Mouse (Mus musculus): ENCODE results near the gene Gimap8.

The Gimap8 gene

GRCm38 (mm10) chr6:48702146-48702545 is 55.1 kb downstream of the Gimap8 start:
- no peak for DNase-seq (ENCODE audit: low read depth, low spot score)

- DNase-seq (ENCODE audit: low read depth, low spot score), result no peak
These were observed 55.6 kb downstream of the Gimap8 start for GRCm38 (mm10) chr6:48702601-48703000.

DNA sequence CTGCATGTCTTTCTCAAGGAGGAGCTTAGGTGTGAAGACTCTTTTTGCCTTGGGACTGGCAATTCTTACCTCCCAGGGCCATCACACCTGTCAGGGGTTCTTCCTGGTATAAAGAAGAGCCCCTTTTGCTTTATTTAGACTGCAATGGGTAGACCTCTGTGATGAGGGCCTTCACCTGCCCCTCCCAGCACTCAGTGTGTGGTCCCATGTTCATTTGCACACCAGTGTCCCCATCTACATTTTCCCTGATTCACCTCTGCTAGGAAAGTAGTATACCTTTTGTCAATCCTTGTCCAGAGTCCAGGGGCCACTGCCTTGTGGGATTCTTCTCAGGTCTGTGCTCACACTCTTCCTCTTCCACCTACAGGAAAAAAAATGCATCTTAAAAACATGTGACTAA is 57.1 kb downstream of the Gimap8 start:
- no peak for DNase-seq (ENCODE audit: low read depth, low spot score)

DNA sequence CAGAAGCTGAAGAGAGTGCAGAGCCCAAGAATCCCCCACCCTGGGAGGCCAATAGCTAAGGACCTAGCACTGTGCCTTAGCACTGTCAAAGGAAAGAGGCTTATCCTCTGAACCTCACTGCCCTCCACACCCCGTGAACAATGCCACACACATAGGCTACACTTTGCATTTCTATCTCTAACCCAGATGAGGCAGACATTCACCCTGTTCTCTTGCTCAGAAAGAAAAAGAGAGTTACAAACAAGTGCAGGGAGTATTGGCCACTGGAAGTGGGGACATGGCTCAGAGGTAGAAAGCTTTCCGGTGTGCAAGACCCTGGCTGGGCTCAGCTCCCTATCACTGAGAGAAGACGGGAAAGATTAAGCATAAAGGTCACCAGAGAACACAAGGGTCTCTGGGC is 59.1 kb downstream of the Gimap8 start:
- DNase-seq (ENCODE audit: low read depth, low spot score), result no peak

All from forelimb bud, embryonic 11.5 days (tissue).